Mouse (Mus musculus): Measurements from ENCODE around the gene Rab3b. TPM values are rescaled to one million over a fixed set of nuclear protein-coding genes. Genes with fewer than 3 reads are reported as not detected.

Rab3b gene
- total and polyA plus RNA-seq, 2 experiments, result 0.09 to 1.4 TPM

DNA sequence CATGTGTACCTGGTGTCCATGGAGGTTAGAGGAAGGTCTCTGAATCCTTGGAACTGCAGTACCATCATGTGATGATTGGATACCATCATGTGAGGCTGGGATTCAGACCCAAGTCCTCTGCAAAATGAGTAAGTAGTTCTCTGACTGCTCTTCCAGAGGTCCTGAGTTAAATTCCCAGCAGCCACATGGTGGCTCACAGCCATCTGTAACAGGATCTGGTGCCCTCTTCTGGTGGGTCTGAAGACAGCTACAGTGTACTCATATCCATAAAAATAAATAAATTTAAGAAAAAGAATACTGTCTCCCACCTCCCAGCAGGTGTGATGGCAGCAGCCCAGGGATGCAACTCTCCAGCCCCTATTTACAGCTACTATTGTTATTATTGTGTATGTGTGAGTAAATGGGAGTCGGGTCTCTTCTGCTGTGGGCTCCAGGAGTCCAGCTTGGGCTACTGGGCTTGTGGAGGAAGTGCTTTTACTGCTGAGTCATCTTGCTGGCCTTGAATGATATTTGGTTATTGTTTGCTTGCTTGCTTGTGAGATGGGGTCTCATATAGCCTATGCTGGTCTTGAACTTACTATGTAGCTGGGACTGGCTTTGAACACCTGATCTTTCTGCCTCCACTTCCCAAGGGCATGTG, 108.1 kb downstream of the Rab3b start:
- Histone ChIP-seq H3K36me3 (ENCODE audit: control insufficient read depth, insufficient read depth, low read length) (no peaks in the 10 kb centered on the region), H3K4me3 (ENCODE audit: insufficient read depth, low read depth, low read length) (no peak overlapping the region), H3K79me2 (ENCODE audit: control insufficient read depth, insufficient read depth, low read length) (no peaks in the 10 kb centered on the region), H3K27me3 (ENCODE audit: control insufficient read depth, insufficient read depth, low read length) (no peaks in the 10 kb centered on the region), H3K27ac (replicated peaks; ENCODE audit: insufficient read depth, low read depth, low read length) (no peak overlapping the region), H3K9ac (ENCODE audit: low read depth, low read length) (no peak overlapping the region), H3K4me1 (ENCODE audit: control insufficient read depth, insufficient read depth, low read length) (no peaks in the 10 kb centered on the region)
- TF ChIP-seq POLR2A (IDR thresholded peaks at IDR 0.05; ENCODE audit: extremely low read depth, insufficient read depth, low read length), result no peak
- TF ChIP-seq CTCF (IDR thresholded peaks at IDR 0.05; ENCODE audit: low read depth, low read length), result no peak
- WGBS, result 93% methylated on average over 1 of the region's 1 CpGs
- DNase-seq (ENCODE audit: extremely low read depth, low read depth, low spot score), result no peak

DNA sequence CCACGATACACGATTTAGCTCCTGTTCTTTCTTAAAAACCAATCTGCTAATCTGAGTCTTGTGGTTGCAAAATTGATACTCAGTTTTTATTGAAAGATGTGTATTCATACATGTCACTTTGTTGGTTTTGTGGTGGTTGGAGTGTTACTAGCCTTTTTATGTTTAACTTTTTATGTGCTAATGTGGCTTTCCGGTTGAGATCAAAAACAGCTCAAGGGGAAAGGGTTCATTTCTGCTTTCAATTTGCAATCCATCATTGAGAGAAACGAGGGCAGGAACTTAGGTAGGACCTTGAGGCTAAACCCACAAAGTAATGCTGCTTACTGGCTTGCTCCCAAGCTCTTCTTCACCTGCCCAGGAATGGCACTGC, 108.6 kb downstream of the Rab3b start:
- Histone ChIP-seq H3K36me3 (ENCODE audit: control insufficient read depth, insufficient read depth, low read length) (no peaks in the 10 kb centered on the region), H3K79me2 (ENCODE audit: control insufficient read depth, insufficient read depth, low read length) (no peaks in the 10 kb centered on the region), H3K9ac (ENCODE audit: low read depth, low read length) (no peak overlapping the region), H3K27me3 (ENCODE audit: control insufficient read depth, insufficient read depth, low read length) (no peaks in the 10 kb centered on the region), H3K27ac (replicated peaks; ENCODE audit: insufficient read depth, low read depth, low read length) (no peak overlapping the region), H3K4me1 (ENCODE audit: control insufficient read depth, insufficient read depth, low read length) (no peaks in the 10 kb centered on the region), H3K4me3 (ENCODE audit: insufficient read depth, low read depth, low read length) (no peak overlapping the region)
- TF ChIP-seq CTCF (IDR thresholded peaks at IDR 0.05; ENCODE audit: low read depth, low read length), result no peak
- no peak for TF ChIP-seq POLR2A (IDR thresholded peaks at IDR 0.05; ENCODE audit: extremely low read depth, insufficient read depth, low read length)
- no peak for DNase-seq (ENCODE audit: extremely low read depth, low read depth, low spot score)
- 84% methylated on average over 4 of the region's 4 CpGs for WGBS

DNA sequence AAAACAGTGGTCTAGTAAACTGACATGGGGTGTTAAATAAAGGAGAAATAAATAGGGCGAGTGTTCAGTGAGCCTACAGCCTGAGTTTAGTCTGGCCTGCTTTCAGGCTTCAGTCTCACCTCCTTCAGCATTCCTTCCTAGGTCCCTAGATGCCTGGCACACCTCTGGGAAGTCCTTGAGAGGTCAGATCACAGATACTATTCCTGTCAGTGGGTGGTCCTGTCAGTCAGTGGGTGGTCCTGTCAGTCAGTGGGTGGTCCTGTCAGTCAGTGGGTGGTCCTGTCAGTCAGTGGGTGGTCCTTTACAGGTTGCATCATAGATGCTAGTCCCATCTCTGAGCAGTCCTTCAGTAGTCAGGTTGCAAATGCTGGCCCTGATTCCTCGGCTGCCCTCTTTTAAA, 110.6 kb downstream of the Rab3b start:
- Histone ChIP-seq H3K27ac (replicated peaks; ENCODE audit: insufficient read depth, low read depth, low read length) (no peak overlapping the region), H3K4me1 (ENCODE audit: control insufficient read depth, insufficient read depth, low read length) (no peaks in the 10 kb centered on the region), H3K9ac (ENCODE audit: low read depth, low read length) (no peak overlapping the region), H3K79me2 (ENCODE audit: control insufficient read depth, insufficient read depth, low read length) (no peaks in the 10 kb centered on the region), H3K4me3 (ENCODE audit: insufficient read depth, low read depth, low read length) (no peak overlapping the region), H3K36me3 (ENCODE audit: control insufficient read depth, insufficient read depth, low read length) (no peaks in the 10 kb centered on the region), H3K27me3 (ENCODE audit: control insufficient read depth, insufficient read depth, low read length) (no peaks in the 10 kb centered on the region)
- DNase-seq (ENCODE audit: extremely low read depth, low read depth, low spot score), result no peak
- TF ChIP-seq CTCF (IDR thresholded peaks at IDR 0.05; ENCODE audit: low read depth, low read length) (no peak), POLR2A (IDR thresholded peaks at IDR 0.05; ENCODE audit: extremely low read depth, insufficient read depth, low read length) (no peak)
- WGBS, result 76% methylated on average over 2 of the region's 2 CpGs

DNA sequence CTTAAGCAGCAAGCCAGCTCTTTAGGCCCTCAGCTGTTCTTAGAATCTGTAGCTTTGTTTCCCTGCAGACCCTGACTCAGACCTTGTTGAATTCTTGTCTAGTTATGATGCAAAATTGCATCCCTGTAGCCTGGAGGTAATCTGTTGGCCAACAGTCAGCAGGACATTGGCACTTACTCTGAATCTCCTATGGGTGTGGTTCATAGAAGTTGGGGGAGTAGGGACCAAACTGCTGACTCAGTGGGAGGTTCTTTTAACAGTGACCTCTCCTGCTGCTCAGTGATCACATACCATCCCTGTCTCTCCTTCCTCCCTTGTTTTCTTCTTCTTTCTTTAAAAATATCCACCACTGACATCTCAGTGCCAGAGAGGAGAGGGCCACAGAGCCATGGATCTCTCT, 111.2 kb downstream of the Rab3b start:
- no peaks in the 10 kb centered on the region for H3K4me1 ChIP-seq (ENCODE audit: control insufficient read depth, insufficient read depth, low read length)
- H3K9ac ChIP-seq (ENCODE audit: low read depth, low read length), result no peak overlapping the region
- no peak overlapping the region for H3K4me3 ChIP-seq (ENCODE audit: insufficient read depth, low read depth, low read length)
- no peak for TF ChIP-seq CTCF (IDR thresholded peaks at IDR 0.05; ENCODE audit: low read depth, low read length)
- no peak for TF ChIP-seq POLR2A (IDR thresholded peaks at IDR 0.05; ENCODE audit: extremely low read depth, insufficient read depth, low read length)
- no peaks in the 10 kb centered on the region for H3K79me2 ChIP-seq (ENCODE audit: control insufficient read depth, insufficient read depth, low read length)
- no peak overlapping the region for H3K27ac ChIP-seq (replicated peaks; ENCODE audit: insufficient read depth, low read depth, low read length)
- DNase-seq (ENCODE audit: extremely low read depth, low read depth, low spot score), result no peak
- H3K27me3 ChIP-seq (ENCODE audit: control insufficient read depth, insufficient read depth, low read length), result no peaks in the 10 kb centered on the region
- H3K36me3 ChIP-seq (ENCODE audit: control insufficient read depth, insufficient read depth, low read length), result no peaks in the 10 kb centered on the region

DNA sequence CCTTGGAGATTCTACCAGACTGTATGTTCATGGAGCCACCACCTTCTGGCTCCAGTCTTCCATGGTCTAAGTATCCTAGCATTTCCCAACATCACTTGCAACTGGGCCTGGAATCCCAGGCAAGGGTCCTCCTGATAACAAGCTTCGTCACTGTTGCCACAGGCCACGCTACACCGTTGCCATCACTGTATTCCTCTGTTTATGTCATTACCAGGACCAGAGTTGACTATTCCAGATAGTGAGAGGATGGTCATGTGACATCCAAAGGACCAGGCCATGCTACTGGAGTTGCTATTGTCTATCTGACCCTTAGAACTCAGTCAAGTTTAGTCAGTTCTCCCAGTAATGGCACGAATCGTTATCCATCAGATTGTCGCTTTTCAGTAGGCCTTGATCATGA, 111.7 kb downstream of the Rab3b start:
- H3K27me3 ChIP-seq (ENCODE audit: control insufficient read depth, insufficient read depth, low read length), result no peaks in the 10 kb centered on the region
- H3K36me3 ChIP-seq (ENCODE audit: control insufficient read depth, insufficient read depth, low read length), result no peaks in the 10 kb centered on the region
- H3K4me3 ChIP-seq (ENCODE audit: insufficient read depth, low read depth, low read length), result no peak overlapping the region
- no peaks in the 10 kb centered on the region for H3K4me1 ChIP-seq (ENCODE audit: control insufficient read depth, insufficient read depth, low read length)
- no peak overlapping the region for H3K9ac ChIP-seq (ENCODE audit: low read depth, low read length)
- H3K27ac ChIP-seq (replicated peaks; ENCODE audit: insufficient read depth, low read depth, low read length), result no peak overlapping the region
- H3K79me2 ChIP-seq (ENCODE audit: control insufficient read depth, insufficient read depth, low read length), result no peaks in the 10 kb centered on the region
- no peak for DNase-seq (ENCODE audit: extremely low read depth, low read depth, low spot score)
- WGBS, result 94% methylated on average over 6 of the region's 6 CpGs
- TF ChIP-seq POLR2A (IDR thresholded peaks at IDR 0.05; ENCODE audit: extremely low read depth, insufficient read depth, low read length) (no peak), CTCF (IDR thresholded peaks at IDR 0.05; ENCODE audit: low read depth, low read length) (no peak)

DNA sequence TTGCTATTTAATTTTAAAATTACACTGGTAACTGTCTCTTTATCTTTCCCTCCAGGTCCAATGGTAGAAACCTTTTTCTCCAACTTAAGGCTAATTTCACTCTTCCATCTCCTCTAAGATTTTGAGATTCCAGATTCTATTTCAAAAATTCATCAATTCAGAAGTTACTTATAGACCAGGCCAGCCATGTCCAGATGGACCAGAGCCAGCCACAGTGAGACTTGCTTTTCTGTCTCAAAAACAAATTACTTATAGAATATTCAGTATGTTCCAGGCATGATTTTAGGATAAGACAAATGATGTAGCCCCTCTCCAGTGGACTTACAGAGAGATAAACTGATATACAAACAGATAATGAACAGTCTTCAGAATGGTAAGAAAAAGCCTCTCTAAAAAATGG, 112.9 kb downstream of the Rab3b start:
- TF ChIP-seq POLR2A (IDR thresholded peaks at IDR 0.05; ENCODE audit: extremely low read depth, insufficient read depth, low read length) (no peak), CTCF (IDR thresholded peaks at IDR 0.05; ENCODE audit: low read depth, low read length) (no peak)

More for the DNA sequence above, 112.9 kb downstream of the Rab3b start:
- H3K79me2 ChIP-seq (ENCODE audit: control insufficient read depth, insufficient read depth, low read length), result no peaks in the 10 kb centered on the region
- H3K4me3 ChIP-seq (ENCODE audit: insufficient read depth, low read depth, low read length), result no peak overlapping the region
- no peak for DNase-seq (ENCODE audit: extremely low read depth, low read depth, low spot score)
- H3K27ac ChIP-seq (replicated peaks; ENCODE audit: insufficient read depth, low read depth, low read length), result no peak overlapping the region
- no peaks in the 10 kb centered on the region for H3K4me1 ChIP-seq (ENCODE audit: control insufficient read depth, insufficient read depth, low read length)
- H3K9ac ChIP-seq (ENCODE audit: low read depth, low read length), result no peak overlapping the region
- H3K27me3 ChIP-seq (ENCODE audit: control insufficient read depth, insufficient read depth, low read length), result no peaks in the 10 kb centered on the region
- no peaks in the 10 kb centered on the region for H3K36me3 ChIP-seq (ENCODE audit: control insufficient read depth, insufficient read depth, low read length)

Other genes starting within 250 kb of the Rab3b start
- 0.40 and 0.46 TPM in 2 replicates for gene 3110021N24Rik, start 159.4 kb upstream of the Rab3b start, total RNA-seq (2014; rRNA removed)
- gene 3110021N24Rik, start 159.4 kb upstream of the Rab3b start, polyA plus RNA-seq (2012; rRNA removed), result not detected in 2 replicates
- 15.0 and 15.4 TPM in 2 replicates for gene Zfyve9, start 98.3 kb upstream of the Rab3b start, total RNA-seq (2014; rRNA removed)
- gene Zfyve9, start 98.3 kb upstream of the Rab3b start, polyA plus RNA-seq (2012; rRNA removed), result 2.1 and 2.2 TPM in 2 replicates
- 27.3 and 29.9 TPM in 2 replicates for gene Btf3l4, start 45.4 kb upstream of the Rab3b start, total RNA-seq (2014; rRNA removed)
- gene Btf3l4, start 45.4 kb upstream of the Rab3b start, polyA plus RNA-seq (2012; rRNA removed), result 7.0 and 8.1 TPM in 2 replicates
- 38.1 and 41.4 TPM in 2 replicates for gene Txndc12, start 44.5 kb upstream of the Rab3b start, total RNA-seq (2014; rRNA removed)
- 15.3 and 19.4 TPM in 2 replicates for gene Txndc12, start 44.5 kb upstream of the Rab3b start, polyA plus RNA-seq (2012; rRNA removed)
- 8.1 and 11.1 TPM in 2 replicates for gene Kti12, start 31.3 kb upstream of the Rab3b start, total RNA-seq (2014; rRNA removed)
- gene Kti12, start 31.3 kb upstream of the Rab3b start, polyA plus RNA-seq (2012; rRNA removed), result 26.6 and 32.0 TPM in 2 replicates
- gene A730015C16Rik, start 30.4 kb upstream of the Rab3b start, total RNA-seq (2014; rRNA removed), result 0.07 and 0.09 TPM in 2 replicates
- gene A730015C16Rik, start 30.4 kb upstream of the Rab3b start, polyA plus RNA-seq (2012; rRNA removed), result 0.09 and 0.37 TPM in 2 replicates
- 56.6 and 61.5 TPM in 2 replicates for gene Nrd1, start 121.6 kb downstream of the Rab3b start, total RNA-seq (2014; rRNA removed)
- 13.3 and 14.5 TPM in 2 replicates for gene Nrd1, start 121.6 kb downstream of the Rab3b start, polyA plus RNA-seq (2012; rRNA removed)